Mouse (Mus musculus): ENCODE results near the gene Aff1.

DNA sequence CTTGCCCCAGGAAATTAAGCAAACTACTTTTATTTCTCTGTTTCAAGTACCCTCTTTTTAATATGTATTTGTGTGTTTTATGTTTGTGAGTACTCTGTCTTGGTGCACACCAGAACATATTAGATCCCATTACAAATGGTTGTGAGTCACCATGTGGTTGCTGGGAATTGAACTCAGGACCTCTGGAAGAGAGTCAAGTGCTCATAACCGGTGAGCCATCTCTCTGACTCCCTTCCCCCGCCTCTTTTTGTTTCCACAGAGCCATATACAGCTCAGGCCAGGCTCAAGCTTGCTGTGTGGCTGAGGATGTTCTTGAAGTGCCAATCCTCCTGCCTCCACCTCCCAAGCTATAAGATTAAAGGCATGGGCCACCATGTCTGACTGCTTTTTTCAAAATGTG lies 26.3 kb upstream of the Aff1 start:
- TF ChIP-seq GATA1 (IDR thresholded peaks at IDR 0.05; ENCODE audit: borderline replicate concordance, low read length), result no peak
- no peak for TF ChIP-seq FLI1 (IDR thresholded peaks at IDR 0.05; ENCODE audit: low read length)

Data from megakaryocyte, embryonic 14.5 days (primary cell).